Mouse (Mus musculus) limb, embryonic 14.5 days (tissue): ENCODE data around the gene Tbc1d22b. TPM values are rescaled to one million over a fixed set of nuclear protein-coding genes. Genes with fewer than 3 reads are reported as not detected.
"Not testable (repeated sequence)": the region's sequence is repeated elsewhere in the genome, so short reads cannot be mapped to it uniquely, and the experiment has no call there.

Source experiments
- ATAC-seq: fragments of 200-750 bp; cut with Nextera tagmentation; 2 replicates; pipeline ENCODE4 v1.8.0; 2017; ENCODE audit warnings: low read depth, moderate number of reproducible peaks, moderate TSS enrichment; ENCODE audit not compliant: low FRiP score
- DNase-seq: peaks from one replicate; pipeline ENCODE4 v3.0.0-alpha.2; 2015; ENCODE audit warnings: low spot score
- H3K27ac ChIP-seq: fragments of 300-500 bp; sonication (generic); replicated peaks from 2 replicates; pipeline ENCODE4 v1.5.1; 2014; ENCODE audit warnings: low read depth, mild to moderate bottlenecking, low read length, moderate library complexity, mixed read lengths
- H3K27me3 ChIP-seq: fragments of 300-500 bp; sonication (generic); 2 replicates; pipeline ENCODE4 v1.6.1; 2014; ENCODE audit warnings: low read length, mixed read lengths; ENCODE audit not compliant: control insufficient read depth, insufficient read depth
- H3K36me3 ChIP-seq: fragments of 300-500 bp; sonication (generic); 2 replicates; pipeline ENCODE4 v1.6.1; 2014; ENCODE audit warnings: mild to moderate bottlenecking, low read length, moderate library complexity, mixed read lengths; ENCODE audit not compliant: control insufficient read depth, insufficient read depth
- H3K4me1 ChIP-seq: fragments of 300-500 bp; sonication (generic); 2 replicates; pipeline ENCODE4 v1.6.1; 2014; ENCODE audit warnings: antibody characterized with exemption, low read length, mixed read lengths; ENCODE audit not compliant: control insufficient read depth, insufficient read depth
- H3K4me2 ChIP-seq: fragments of 300-500 bp; sonication (generic); replicated peaks from 2 replicates; pipeline ENCODE4 v1.6.1; 2014; ENCODE audit warnings: low read depth, mild to moderate bottlenecking, low read length, moderate library complexity; ENCODE audit not compliant: severe bottlenecking
- H3K4me3 ChIP-seq: fragments of 300-500 bp; sonication (generic); replicated peaks from 2 replicates; pipeline ENCODE4 v1.5.1; 2014; ENCODE audit warnings: low read length
- H3K9ac ChIP-seq: fragments of 300-500 bp; sonication (generic); 2 replicates; pipeline ENCODE4 v1.6.1; 2014; ENCODE audit warnings: mild to moderate bottlenecking, low read depth, low read length, moderate library complexity; ENCODE audit not compliant: severe bottlenecking
- H3K9me3 ChIP-seq: fragments of 300-500 bp; sonication (generic); 2 replicates; pipeline ENCODE4 v1.6.1; 2016; ENCODE audit warnings: low read length; ENCODE audit not compliant: control insufficient read depth
- POLR2A ChIP-seq: fragments of 200-500 bp; IDR thresholded peaks from 2 replicates; pipeline ENCODE4 v1.8.0; 2012; ENCODE audit warnings: inconsistent platforms, mild to moderate bottlenecking, moderate library complexity, borderline replicate concordance; ENCODE audit not compliant: insufficient read depth, insufficient read length; ENCODE audit errors: extremely low read depth
- WGBS: fragments of 180-500 bp; shearing (Covaris S2); extraction: QIAGEN DNeasy Blood & Tissue Kit; methylation state at CpG from one replicate; pipeline ENCODE4 v1.1.7; 2014; 5-methylcytosine and 5-hydroxymethylcytosine counted together
- polyA plus RNA-seq, 2 experiments: library from polyadenylated mRNA; depleted of rRNA in 1 of 2; stranded (reverse) in 1 of 2; unstranded in 1 of 2; fragments of >200 nt; fragmentation: Nextera tagmentation in 1 of 2; extraction: Ambion mirVana in 1 of 2; gene quantifications; 2 replicates each; pipeline versions ENCODE4 v1.2.1 to v1.2.3; 2012 to 2014

Gene Tbc1d22b
- polyA plus RNA-seq, 2 experiments = 15.2 to 24.0 TPM

DNA sequence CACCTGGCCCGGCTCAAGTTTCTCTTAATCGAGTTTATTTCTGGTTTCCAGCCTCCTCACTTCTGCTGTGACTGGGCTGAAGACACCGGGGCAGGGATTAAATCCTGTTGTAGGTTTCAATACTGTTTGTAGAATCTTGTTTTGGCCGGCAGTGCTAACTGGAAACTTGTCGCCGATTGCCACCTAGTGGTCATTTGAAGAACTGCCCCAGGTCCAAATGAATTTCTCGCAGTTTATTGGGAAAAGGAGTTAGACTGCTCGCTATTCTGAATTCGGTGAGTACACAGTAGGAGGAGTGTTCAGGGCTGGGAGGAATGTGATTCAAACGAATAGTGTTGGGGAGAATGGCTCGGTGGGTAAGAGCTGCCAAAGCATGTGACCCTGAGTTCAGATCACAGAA is 35.1 kb upstream of the Tbc1d22b start:
- H3K9me3 ChIP-seq = no peaks in the 10 kb centered on the region
- no peaks in the 10 kb centered on the region for H3K27me3 ChIP-seq
- WGBS = 2% methylated on average over 11 of the region's 11 CpGs
- no peak for TF ChIP-seq POLR2A
- DNase-seq (peak; percentile 85), ATAC-seq (peak; percentile 46; the same call in 1 of the 2 replicates)
- no peaks in the 10 kb centered on the region for H3K4me1 ChIP-seq
- H3K9ac ChIP-seq = no peak overlapping the region
- H3K4me2 ChIP-seq = no peak overlapping the region
- H3K36me3 ChIP-seq = no peaks in the 10 kb centered on the region
- no peak overlapping the region for H3K4me3 ChIP-seq
- no peak overlapping the region for H3K27ac ChIP-seq

DNA sequence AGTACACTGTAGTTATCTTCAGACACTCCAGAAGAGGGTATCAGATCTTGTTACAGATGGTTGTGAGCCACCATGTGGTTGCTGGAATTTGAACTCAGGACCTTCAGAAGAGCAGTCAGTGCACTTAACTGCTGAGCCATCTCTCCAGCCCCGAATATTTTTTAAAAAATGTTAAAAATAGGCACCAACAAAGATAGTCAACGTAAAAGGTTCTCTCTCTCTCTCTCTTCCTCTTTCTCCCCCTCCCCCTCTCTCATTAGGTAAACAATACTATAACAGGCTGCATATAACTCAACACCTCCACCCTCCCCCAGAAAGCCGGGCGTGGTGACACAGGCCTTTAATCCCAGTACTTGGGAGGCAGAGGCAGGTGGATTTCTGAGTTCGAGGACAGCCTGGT is 30.9 kb upstream of the Tbc1d22b start:
- not testable (repeated sequence) for ATAC-seq
- 88% methylated on average over 5 of the region's 5 CpGs for WGBS

GRCm38 (mm10) chr17:29519731-29520130 is 29.9 kb upstream of the Tbc1d22b start:
- no peaks in the 10 kb centered on the region for H3K9me3 ChIP-seq
- DNase-seq (no peak), ATAC-seq (no peak)
- H3K27ac ChIP-seq = no peak overlapping the region
- no peaks in the 10 kb centered on the region for H3K4me1 ChIP-seq
- TF ChIP-seq POLR2A = no peak
- H3K4me2 ChIP-seq = no peak overlapping the region
- H3K9ac ChIP-seq = no peak overlapping the region
- H3K27me3 ChIP-seq = no peaks in the 10 kb centered on the region
- H3K36me3 ChIP-seq = no peaks in the 10 kb centered on the region
- 71% methylated on average over 8 of the region's 8 CpGs for WGBS
- H3K4me3 ChIP-seq = no peak overlapping the region

More for the DNA sequence above, 30.9 kb upstream of the Tbc1d22b start:
- H3K4me1 ChIP-seq, H3K36me3 ChIP-seq, H3K4me3 ChIP-seq, H3K9ac ChIP-seq, H3K27ac ChIP-seq, H3K27me3 ChIP-seq, H3K9me3 ChIP-seq, H3K4me2 ChIP-seq, DNase-seq: not testable (repeated sequence)

DNA sequence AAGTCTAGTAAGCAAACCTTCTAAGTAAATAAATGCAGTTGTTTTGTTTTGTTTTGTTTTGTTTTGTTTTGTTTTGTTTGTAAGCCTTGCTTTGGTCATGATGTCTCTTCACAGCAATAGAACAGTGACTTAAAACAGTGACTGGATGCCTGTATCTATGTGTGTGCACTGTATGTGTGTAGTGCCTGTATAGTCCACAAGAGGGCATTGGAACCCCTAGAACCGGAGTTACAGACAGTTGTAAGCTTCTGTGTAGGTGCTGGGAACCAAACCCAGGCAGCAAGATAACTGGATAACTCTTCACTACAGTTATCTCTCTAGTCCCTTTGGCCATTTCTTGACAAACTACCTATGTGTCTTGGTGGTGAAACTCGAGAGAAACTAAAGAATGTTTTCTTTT is 24.0 kb upstream of the Tbc1d22b start:
- ATAC-seq (no peak), DNase-seq (no peak)
- Histone ChIP-seq H3K4me1 (no peaks in the 10 kb centered on the region), H3K9me3 (no peaks in the 10 kb centered on the region; the same call in 1 of the 2 replicates), H3K4me3 (no peak overlapping the region), H3K27ac (no peak overlapping the region), H3K36me3 (no peaks in the 10 kb centered on the region), H3K27me3 (no peaks in the 10 kb centered on the region), H3K9ac (no peak overlapping the region), H3K4me2 (no peak overlapping the region)
- 78% methylated on average over 2 of the region's 2 CpGs for WGBS
- no peak for TF ChIP-seq POLR2A

GRCm38 (mm10) chr17:29528568-29529187 is 20.9 kb upstream of the Tbc1d22b start:
- ATAC-seq = no peak
- 83% methylated on average over 8 of the region's 8 CpGs for WGBS

More at GRCm38 (mm10) chr17:29528568-29529187, 20.9 kb upstream of the Tbc1d22b start:
- H3K36me3 ChIP-seq = no peaks in the 10 kb centered on the region
- no peaks in the 10 kb centered on the region; the same call in 1 of the 2 replicates for H3K9me3 ChIP-seq
- no peak for DNase-seq
- H3K27ac ChIP-seq = no peak overlapping the region
- no peak overlapping the region for H3K9ac ChIP-seq
- no peaks in the 10 kb centered on the region for H3K4me1 ChIP-seq
- no peak for TF ChIP-seq POLR2A
- H3K27me3 ChIP-seq = no peaks in the 10 kb centered on the region
- H3K4me3 ChIP-seq = no peak overlapping the region
- no peak overlapping the region for H3K4me2 ChIP-seq
